Mouse (Mus musculus): Measurements from ENCODE around the gene Ubl5.

DNA sequence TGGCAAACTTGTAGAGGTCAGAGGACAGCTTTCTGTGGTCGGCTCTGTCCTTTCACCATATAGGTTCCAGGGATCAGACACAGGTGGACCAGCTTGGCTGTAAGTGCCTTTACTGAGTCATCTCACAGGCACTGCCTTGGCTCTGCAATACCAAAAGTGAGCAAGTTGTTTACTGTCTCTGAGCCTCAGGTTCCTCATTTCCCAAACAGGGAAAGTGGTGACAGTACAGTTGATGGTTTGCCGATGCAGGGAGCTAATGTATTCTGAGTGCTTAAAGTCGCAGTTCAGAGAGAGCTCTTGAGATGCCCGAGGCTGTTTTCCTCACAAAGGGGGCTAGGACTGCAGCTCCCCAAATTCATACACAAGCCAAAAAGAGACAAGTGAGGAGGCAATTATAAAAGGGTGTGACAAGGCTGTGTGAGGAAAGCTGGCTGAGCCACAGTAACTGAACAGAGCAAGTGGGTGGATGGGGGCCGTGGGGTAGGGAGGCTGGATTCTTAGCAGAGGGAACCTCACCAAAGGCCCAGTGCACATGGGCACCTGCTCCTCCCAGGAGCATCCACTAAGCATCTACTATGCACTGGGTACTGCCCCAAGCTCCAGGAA, 53.5 kb downstream of the Ubl5 start:
- no peak for TF ChIP-seq CTCF (IDR thresholded peaks at IDR 0.05; ENCODE audit: control insufficient read depth, insufficient read depth, insufficient read length)
- no peak for TF ChIP-seq MYOG (IDR thresholded peaks at IDR 0.05; ENCODE audit: control insufficient read depth, extremely low read depth, insufficient read length)
- TF ChIP-seq MAX (IDR thresholded peaks at IDR 0.05), result no peak
